Mouse (Mus musculus) heart, embryonic 11.5 days (tissue): Measurements from ENCODE around the gene Hist1h2ac. TPM values are rescaled to one million over a fixed set of nuclear protein-coding genes. Genes with fewer than 3 reads are reported as not detected.
A peak's percentile ranks its signal among the peaks of the same experiment; 100 is the strongest.
"Not testable (repeated sequence)": the region's sequence is repeated elsewhere in the genome, so short reads cannot be mapped to it uniquely, and the experiment has no call there.

Source experiments
- ATAC-seq: fragments of 200-750 bp; cut with Nextera tagmentation; replicated peaks from 2 replicates; pipeline ENCODE4 v1.8.0; 2017; ENCODE audit warnings: moderate library complexity; ENCODE audit not compliant: insufficient number of reproducible peaks, low FRiP score, low TSS enrichment
- H3K27ac ChIP-seq: fragments of 300-500 bp; sonication (generic); 2 replicates; pipeline ENCODE4 v1.5.1; 2014; ENCODE audit warnings: mild to moderate bottlenecking, low read depth, low read length
- H3K27me3 ChIP-seq: fragments of 300-500 bp; sonication (generic); 2 replicates; pipeline ENCODE4 v1.6.1; 2014; ENCODE audit warnings: mild to moderate bottlenecking, low read length, mixed read lengths; ENCODE audit not compliant: control insufficient read depth, insufficient read depth
- H3K36me3 ChIP-seq: fragments of 300-500 bp; sonication (generic); 2 replicates; pipeline ENCODE4 v1.6.1; 2014; ENCODE audit warnings: mild to moderate bottlenecking, low read length, moderate library complexity, mixed read lengths; ENCODE audit not compliant: control insufficient read depth, insufficient read depth
- H3K4me1 ChIP-seq: fragments of 300-500 bp; sonication (generic); 2 replicates; pipeline ENCODE4 v1.6.1; 2014; ENCODE audit warnings: low read length; ENCODE audit not compliant: control insufficient read depth, insufficient read depth
- H3K4me2 ChIP-seq: fragments of 300-500 bp; sonication (generic); 2 replicates; pipeline ENCODE4 v1.6.1; 2014; ENCODE audit warnings: mild to moderate bottlenecking, moderate library complexity
- H3K4me3 ChIP-seq: fragments of 300-500 bp; sonication (generic); 2 replicates; pipeline ENCODE4 v1.5.1; 2014; ENCODE audit warnings: low read depth, low read length
- H3K9ac ChIP-seq: fragments of 300-500 bp; sonication (generic); 2 replicates; pipeline ENCODE4 v1.6.1; 2014; ENCODE audit warnings: mild to moderate bottlenecking, low read depth, low read length, moderate library complexity
- H3K9me3 ChIP-seq: fragments of 300-500 bp; sonication (generic); replicated peaks from 2 replicates; pipeline ENCODE4 v1.6.1; 2016; ENCODE audit warnings: low read length; ENCODE audit not compliant: control insufficient read depth
- WGBS: fragments of 180-500 bp; shearing (Covaris S2); extraction: QIAGEN DNeasy Blood & Tissue Kit; methylation state at CpG from one replicate; pipeline ENCODE4 v1.1.7; 2014; ENCODE audit not compliant: insufficient replicate concordance; 5-methylcytosine and 5-hydroxymethylcytosine counted together
- polyA plus RNA-seq: library from polyadenylated mRNA; unstranded; fragments of >200 nt; fragmentation: Nextera tagmentation; extraction: Ambion mirVana; gene quantifications from 2 replicates; pipeline ENCODE4 v1.2.1, GENCODE M21; 2014

Gene Hist1h2ac
- polyA plus RNA-seq, 1 experiment from 2014 or later, result 0.52 TPM

- 76% methylated on average over 7 of the region's 7 CpGs for WGBS
- H3K9ac ChIP-seq, result no peak overlapping the region
- no peaks in the 10 kb centered on the region for H3K27me3 ChIP-seq
- no peaks in the 10 kb centered on the region for H3K36me3 ChIP-seq
- no peak for ATAC-seq
- H3K9me3 ChIP-seq, result no peaks in the 10 kb centered on the region
- H3K27ac ChIP-seq, result no peak overlapping the region
- H3K4me3 ChIP-seq, result no peak overlapping the region
- 0 out of 2 replicates have a peak, but pooled peaks cover 8% of the 10 kb centered on the region for H3K4me1 ChIP-seq
- H3K4me2 ChIP-seq, result no peak overlapping the region
Measured at GRCm38 (mm10) chr13:23705751-23706356, 22.1 kb upstream of the Hist1h2ac start.

- H3K36me3 ChIP-seq, H3K9me3 ChIP-seq, H3K4me3 ChIP-seq, H3K4me1 ChIP-seq, H3K27ac ChIP-seq, ATAC-seq, H3K4me2 ChIP-seq, H3K27me3 ChIP-seq, H3K9ac ChIP-seq: not testable (repeated sequence)
- WGBS, result 68% methylated on average over 2 of the region's 2 CpGs
Measured at GRCm38 (mm10) chr13:23702801-23703200, 19.1 kb upstream of the Hist1h2ac start.

DNA sequence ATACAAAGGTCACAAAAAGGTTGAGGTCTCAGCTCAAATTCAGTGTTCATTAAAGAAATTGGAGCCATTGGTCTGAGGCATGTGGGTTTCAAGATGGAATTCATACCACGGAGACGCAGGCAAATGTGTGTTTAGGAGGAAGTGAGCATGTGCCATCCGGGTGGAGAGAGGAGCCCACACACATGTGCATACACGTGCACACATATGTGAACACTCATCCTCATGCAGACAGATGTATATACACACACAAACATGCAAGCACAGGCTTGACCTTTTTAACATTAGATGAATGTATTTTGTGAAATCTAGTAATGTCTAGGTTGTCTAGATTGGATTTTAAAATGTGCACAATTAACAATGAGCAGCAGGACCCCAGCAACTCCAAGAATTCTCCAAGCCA, 18.5 kb upstream of the Hist1h2ac start:
- WGBS, result 82% methylated on average over 4 of the region's 4 CpGs
- H3K27ac ChIP-seq, result no peak overlapping the region

GRCm38 (mm10) chr13:23700786-23701520, 17.2 kb upstream of the Hist1h2ac start:
- Histone ChIP-seq H3K27me3 (no peaks in the 10 kb centered on the region), H3K27ac (no peak overlapping the region), H3K9ac (0 out of 2 replicates have a peak overlapping the region, but pooled peaks have one; percentile 43), H3K9me3 (no peaks in the 10 kb centered on the region), H3K4me1 (no peaks in the 10 kb centered on the region), H3K4me2 (no peak overlapping the region), H3K36me3 (no peaks in the 10 kb centered on the region), H3K4me3 (no peak overlapping the region)
- no peak; the same call in 1 of the 2 replicates for ATAC-seq
- WGBS, result 25% methylated on average over 8 of the region's 8 CpGs

More for the DNA sequence above, 18.5 kb upstream of the Hist1h2ac start:
- no peaks in the 10 kb centered on the region for H3K36me3 ChIP-seq
- ATAC-seq, result no peak
- H3K9ac ChIP-seq, result no peak overlapping the region
- H3K4me1 ChIP-seq, result no peaks in the 10 kb centered on the region
- no peak overlapping the region for H3K4me3 ChIP-seq
- H3K27me3 ChIP-seq, result no peaks in the 10 kb centered on the region
- H3K9me3 ChIP-seq, result no peaks in the 10 kb centered on the region
- H3K4me2 ChIP-seq, result no peak overlapping the region

DNA sequence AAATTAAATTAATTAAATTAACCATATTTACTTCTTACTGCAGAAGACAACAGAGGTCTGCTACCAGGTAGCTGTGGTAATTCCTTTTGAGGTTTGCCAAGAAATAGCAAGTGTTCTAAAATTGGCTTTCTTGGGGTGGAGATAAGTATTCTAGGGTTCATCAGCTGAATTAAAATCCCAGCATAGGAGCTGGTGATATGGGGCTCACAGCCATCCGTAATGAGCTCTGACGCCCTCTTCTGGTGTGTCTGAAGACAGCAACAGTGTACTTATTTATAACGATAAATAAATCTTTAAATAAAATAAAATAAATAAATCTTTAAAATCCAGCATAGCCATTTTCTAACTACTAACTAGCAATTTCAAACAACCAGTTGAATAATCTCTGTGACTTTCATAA, 16.0 kb upstream of the Hist1h2ac start:
- Histone ChIP-seq H3K9me3 (no peaks in the 10 kb centered on the region), H3K4me1 (no peaks in the 10 kb centered on the region; the same call in 1 of the 2 replicates), H3K27me3 (no peaks in the 10 kb centered on the region), H3K4me2 (no peak overlapping the region), H3K27ac (no peak overlapping the region), H3K4me3 (no peak overlapping the region), H3K9ac (no peak overlapping the region), H3K36me3 (no peaks in the 10 kb centered on the region)
- no peak for ATAC-seq
- WGBS, result 64% methylated on average over 3 of the region's 3 CpGs

- H3K27me3 ChIP-seq, result no peaks in the 10 kb centered on the region
- H3K4me2 ChIP-seq, result peak overlapping the region; percentile 70
- no peaks in the 10 kb centered on the region for H3K36me3 ChIP-seq
- H3K4me1 ChIP-seq, result no peaks in the 10 kb centered on the region; the same call in 1 of the 2 replicates
- ATAC-seq, result no peak
- H3K9me3 ChIP-seq, result no peaks in the 10 kb centered on the region
- 56% methylated on average over 6 of the region's 6 CpGs for WGBS
- H3K4me3 ChIP-seq, result no peak overlapping the region
- H3K27ac ChIP-seq, result peak overlapping the region; percentile 70
- H3K9ac ChIP-seq, result 0 out of 2 replicates have a peak overlapping the region, but pooled peaks have one; percentile 6
Measured at GRCm38 (mm10) chr13:23698996-23699395, 15.2 kb upstream of the Hist1h2ac start.

- Histone ChIP-seq H3K36me3 (no peaks in the 10 kb centered on the region), H3K27ac (peak within 1 kb of the TSS; percentile 91), H3K27me3 (no peaks in the 10 kb centered on the region), H3K4me3 (peak within 1 kb of the TSS; percentile 45), H3K9me3 (no peaks in the 10 kb centered on the region), H3K4me2 (peak within 1 kb of the TSS; percentile 70), H3K4me1 (no peaks in the 10 kb centered on the region; the same call in 1 of the 2 replicates), H3K9ac (peak within 1 kb of the TSS; percentile 74)
- WGBS, result under 1% methylated on average over 20 of the region's 22 CpGs
- peak; percentile 92 for ATAC-seq
Measured at GRCm38 (mm10) chr13:23698300-23698693, 14.5 kb upstream of the Hist1h2ac start, which contains the start of gene Hist1h4c. Hist1h4c (minus strand) TSS chr13:23698454.

DNA sequence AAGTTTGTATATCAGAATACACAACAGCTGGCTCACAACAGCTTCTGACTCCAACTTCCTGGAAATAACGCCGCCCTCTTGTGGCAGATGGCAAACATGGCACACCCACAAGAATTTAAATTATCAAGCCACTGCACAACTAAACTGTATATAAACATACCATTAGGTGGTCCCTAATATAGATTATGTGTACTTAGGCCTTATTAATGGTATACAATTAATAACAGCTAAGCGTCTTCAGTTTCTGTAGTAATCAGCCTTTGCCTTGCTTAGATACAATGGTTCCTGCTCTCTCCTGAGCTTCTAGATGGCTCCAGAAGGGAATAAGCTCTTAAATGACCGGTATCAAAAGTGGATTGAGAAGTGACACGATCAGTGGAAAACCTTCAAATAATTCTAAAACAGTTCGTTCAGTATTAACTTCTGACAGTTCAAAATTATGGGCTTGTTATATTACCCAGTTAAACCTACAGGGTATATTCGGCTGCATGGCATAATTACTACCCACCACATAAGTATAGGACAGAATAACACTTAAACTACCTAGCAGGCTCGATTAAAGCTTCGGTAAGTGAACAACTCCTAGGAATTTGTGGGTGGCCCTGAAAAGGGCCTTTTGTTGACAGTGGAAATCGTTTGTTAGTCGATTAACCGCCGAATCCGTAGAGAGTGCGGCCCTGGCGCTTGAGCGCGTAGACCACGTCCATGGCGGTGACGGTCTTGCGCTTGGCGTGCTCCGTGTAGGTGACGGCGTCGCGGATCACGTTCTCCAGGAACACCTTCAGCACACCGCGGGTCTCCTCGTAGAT, 13.9 kb upstream of the Hist1h2ac start:
- no peaks in the 10 kb centered on the region; the same call in 1 of the 2 replicates for H3K4me1 ChIP-seq
- WGBS, result under 1% methylated on average over 21 of the region's 32 CpGs
- peak overlapping the region; percentile 70 for H3K4me2 ChIP-seq
- peak; percentile 36 for ATAC-seq
- peak overlapping the region; percentile 91 for H3K27ac ChIP-seq
- peak overlapping the region; percentile 74 for H3K9ac ChIP-seq
- no peaks in the 10 kb centered on the region for H3K9me3 ChIP-seq
- peak overlapping the region; percentile 45 for H3K4me3 ChIP-seq
- no peaks in the 10 kb centered on the region for H3K36me3 ChIP-seq
- no peaks in the 10 kb centered on the region for H3K27me3 ChIP-seq
